Mouse (Mus musculus): Measurements from ENCODE around the gene Picalm.

DNA sequence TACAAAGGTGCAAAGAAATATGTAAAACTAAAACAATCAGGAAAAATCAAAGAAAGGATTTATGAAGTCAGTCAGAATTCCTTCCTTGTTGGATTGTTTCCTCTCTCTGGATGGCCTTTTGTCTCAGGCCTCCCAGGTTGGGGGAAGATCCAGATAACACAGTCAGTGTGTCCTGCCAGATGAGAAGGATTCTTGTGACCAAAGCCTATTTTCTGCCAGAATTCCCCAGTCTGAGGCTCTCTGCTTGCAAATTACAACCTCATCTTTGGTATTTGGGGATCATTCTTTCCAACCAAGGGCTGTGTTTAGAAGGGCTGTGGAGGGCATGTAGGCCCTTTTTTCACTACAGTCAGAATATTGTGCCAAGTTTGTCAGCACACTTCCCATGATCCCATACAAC is 45.5 kb upstream of the Picalm start:
- TF ChIP-seq CTCF (IDR thresholded peaks at IDR 0.05; ENCODE audit: low read depth, low read length) (no peak), TAL1 (conservative IDR thresholded peaks at IDR 0.05; ENCODE audit: low read depth, low read length) (no peak), GATA1 (IDR thresholded peaks at IDR 0.05; ENCODE audit: borderline replicate concordance, low read length) (no peak)

All from G1E (cell line).